Comparison of ENCODE assay signal across 9 mouse cellular contexts in genomic region chr7:29290691-29291485, GRCm38 (mm10). TPM values are rescaled to one million over a fixed set of nuclear protein-coding genes. Genes with fewer than 3 reads are reported as not detected.
DNase-seq lines count a peak whose midpoint lies in the region; ATAC-seq lines count a peak whose summit lies in the region.
"Had no signal": no experiment of that assay in that cellular context is flagged by ENCODE, and none has a peak within 500 bp of the region (broad histone marks: within the 10 kb centered on the region; RNA-seq: fewer than 3 reads in every experiment).

No protein-coding gene starts in this region.

- no peaks in the 10 kb centered on the region for H3K36me3 ChIP-seq in heart, embryonic 12.5 days
- H3K36me3 ChIP-seq in forebrain, embryonic 14.5 days (ENCODE audit: control insufficient read depth, insufficient read depth, low read length) = no peaks in the 10 kb centered on the region

- H3K27me3 ChIP-seq in heart, embryonic 12.5 days (replicated peaks) = peaks cover 46% of the 10 kb centered on the region
- H3K27me3 ChIP-seq in forebrain, embryonic 14.5 days (replicated peaks; ENCODE audit: control insufficient read depth, insufficient read depth, low read length) = no peaks in the 10 kb centered on the region

- 0 out of 2 replicates have a peak overlapping the region, but pooled peaks have one; percentile 13 for H3K9ac ChIP-seq in heart, embryonic 12.5 days
- H3K9ac ChIP-seq in forebrain, embryonic 14.5 days (ENCODE audit: low read length) = no peak overlapping the region

- no peak for ATAC-seq in heart, embryonic 12.5 days (ENCODE audit: insufficient number of reproducible peaks, low FRiP score)
- ATAC-seq in forebrain, embryonic 14.5 days = peak; percentile 10

- whole genome bisulfite sequencing in heart, embryonic 12.5 days = 58% methylated on average over 11 of the region's 11 CpGs
- WGBS in forebrain, embryonic 14.5 days = 48% methylated on average over 11 of the region's 11 CpGs

- peaks cover 43% of the 10 kb centered on the region for H3K4me1 ChIP-seq in heart, embryonic 12.5 days (replicated peaks)
- peaks cover 28% of the 10 kb centered on the region; the same call in 1 of the 2 replicates for H3K4me1 ChIP-seq in forebrain, embryonic 14.5 days (ENCODE audit: control insufficient read depth, insufficient read depth, low read length)

- no peaks in the 10 kb centered on the region; the same call in 1 of the 2 replicates for H3K9me3 ChIP-seq in heart, embryonic 12.5 days (replicated peaks)
- no peaks in the 10 kb centered on the region for H3K9me3 ChIP-seq in forebrain, embryonic 14.5 days (replicated peaks; ENCODE audit: control insufficient read depth, low read length)

- peak overlapping the region; percentile 92; the same call in 1 of the 2 replicates for H3K4me2 ChIP-seq in heart, embryonic 12.5 days
- H3K4me2 ChIP-seq in forebrain, embryonic 14.5 days (ENCODE audit: low read length) = peak overlapping the region; percentile 25; the same call in 1 of the 2 replicates

- H3K27ac ChIP-seq in heart, embryonic 12.5 days (ENCODE audit: poor library complexity, severe bottlenecking) = peak overlapping the region; percentile 33; the same call in 1 of the 2 replicates
- peak overlapping the region; percentile 88 for H3K27ac ChIP-seq in forebrain, embryonic 14.5 days (ENCODE audit: low read depth, low read length)

- no peak for DNase-seq in heart, adult 8-10 months (ENCODE audit: low spot score)
- peak; percentile 93 for DNase-seq in brain, adult 2 months (ENCODE audit: low read depth, low spot score)
- DNase-seq in forebrain, embryonic 14.5 days (ENCODE audit: low spot score) = no peak
- peak; percentile 42 for DNase-seq in lung, postnatal 14 days
- DNase-seq in retina, postnatal 1 day = no peak
- no peak for DNase-seq in adrenal gland, adult (ENCODE audit: inconsistent age in 2 of 2, low spot score in 1 of 2)
- DNase-seq in ovary, postnatal 14 days (ENCODE audit: low spot score) = no peak

- H3K4me3 ChIP-seq in heart, embryonic 12.5 days = no peak overlapping the region
- H3K4me3 ChIP-seq in forebrain, embryonic 14.5 days (ENCODE audit: low read depth, low read length) = no peak overlapping the region

RNA-seq across cellular contexts. Expression of gene Ppp1r14a, which starts 1.8 kb away (rescaled TPM):
- 13.2 and 13.9 TPM in 2 replicates for polyA plus RNA-seq in heart, embryonic 12.5 days (2016; fragmentation: Nextera tagmentation; extraction: Ambion mirVana)
- total RNA-seq in heart, adult 8-10 months (2022) = 10 to 100 TPM in 1 of 4 experiments, 1 to 10 TPM in 3; 5.4 to 10.1 (median 7.1) TPM
- polyA plus RNA-seq in forebrain, embryonic 14.5 days (2014; fragmentation: Nextera tagmentation; extraction: Ambion mirVana) = 5.7 and 9.8 TPM in 2 replicates
- total RNA-seq: neutrophil, adult 5-6 weeks had no signal

RNA-seq across cellular contexts. Expression of gene Spint2, which starts 9.2 kb away (rescaled TPM):
- 87.7 and 90.4 TPM in 2 replicates for polyA plus RNA-seq in heart, embryonic 12.5 days (2016; fragmentation: Nextera tagmentation; extraction: Ambion mirVana)
- total RNA-seq in heart, adult 8-10 months (2022) = 10 to 100 TPM; 47.3 to 54.5 (median 53.2) TPM
- polyA plus RNA-seq in forebrain, embryonic 14.5 days (2014; fragmentation: Nextera tagmentation; extraction: Ambion mirVana) = 46.6 and 51.3 TPM in 2 replicates

RNA-seq across cellular contexts. Expression of gene Dpf1, which starts 12.9 kb away (rescaled TPM):
- 2.2 TPM in 2 replicates for polyA plus RNA-seq in heart, embryonic 12.5 days (2016; fragmentation: Nextera tagmentation; extraction: Ambion mirVana)
- total RNA-seq in heart, adult 8-10 months (2022) = under 1 TPM in 3 of 4 experiments, not detected in 1; 0.13 to 0.23 (median 0.22) TPM
- 167 and 205 TPM in 2 replicates for polyA plus RNA-seq in forebrain, embryonic 14.5 days (2014; fragmentation: Nextera tagmentation; extraction: Ambion mirVana)
- total RNA-seq: neutrophil, adult 5-6 weeks had no signal

RNA-seq across cellular contexts. Expression of gene 2200002D01Rik, which starts 42.6 kb away (rescaled TPM):
- 9.2 and 11.7 TPM in 2 replicates for polyA plus RNA-seq in heart, embryonic 12.5 days (2016; fragmentation: Nextera tagmentation; extraction: Ambion mirVana)
- total RNA-seq in heart, adult 8-10 months (2022) = 1 to 10 TPM; 1.7 to 3.9 (median 2.6) TPM
- 0.37 and 1.2 TPM in 2 replicates for polyA plus RNA-seq in forebrain, embryonic 14.5 days (2014; fragmentation: Nextera tagmentation; extraction: Ambion mirVana)

RNA-seq across cellular contexts. Expression of gene Yif1b, which starts 52.8 kb away (rescaled TPM):
- polyA plus RNA-seq in heart, embryonic 12.5 days (2016; fragmentation: Nextera tagmentation; extraction: Ambion mirVana) = 99.4 and 104 TPM in 2 replicates
- 10 to 100 TPM; 66.2 to 78.1 (median 70.0) TPM for total RNA-seq in heart, adult 8-10 months (2022)
- 88.2 and 96.2 TPM in 2 replicates for polyA plus RNA-seq in forebrain, embryonic 14.5 days (2014; fragmentation: Nextera tagmentation; extraction: Ambion mirVana)

Comparison
In these comparisons a context has a peak if more than half of its experiments do, and no peak if none do; other contexts are left out.
1. DNase-seq: peak in brain, adult 2 months (single experiment) and lung, postnatal 14 days (single experiment); none in heart, adult 8-10 months (single experiment), forebrain, embryonic 14.5 days (single experiment), retina, postnatal 1 day (single experiment), adrenal gland, adult (0 of 2) and ovary, postnatal 14 days (single experiment).
2. RNA of gene Dpf1, which starts 12.9 kb away (polyA plus RNA-seq): 167 to 205 TPM in forebrain, embryonic 14.5 days; 2.2 TPM in heart, embryonic 12.5 days; every median in the first group is over 10 times any median in the second.